Mouse (Mus musculus): ENCODE measurements at regions not wholly inside any gene's neighbourhood (a gene's known extent, or its start where the extent isn't known, plus 50 kb on each side); places are given as distances from the start of the nearest gene placed in this dataset.

DNA sequence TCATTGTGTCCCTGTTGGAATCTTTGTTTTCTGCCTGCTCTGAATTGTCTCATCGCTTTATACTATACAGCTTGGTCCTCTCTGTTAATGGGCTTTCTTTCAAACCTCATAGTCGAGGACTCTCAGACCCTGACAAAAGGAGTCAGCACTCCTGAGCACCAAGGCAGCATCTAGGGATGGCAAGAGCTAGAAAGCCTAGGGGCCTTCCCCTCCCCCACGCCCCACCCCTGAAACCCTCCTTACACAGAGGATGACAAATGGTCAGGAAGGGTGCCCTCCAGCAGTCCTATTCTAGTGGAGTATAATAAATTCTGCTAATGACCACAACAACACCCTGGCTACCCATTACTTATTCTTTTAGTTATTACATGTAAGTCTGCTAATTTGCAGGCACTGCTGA is 74.4 kb downstream of the Tbx19 start:
- no peak for DNase-seq (ENCODE audit: extremely low read depth, low read depth, low spot score)

DNA sequence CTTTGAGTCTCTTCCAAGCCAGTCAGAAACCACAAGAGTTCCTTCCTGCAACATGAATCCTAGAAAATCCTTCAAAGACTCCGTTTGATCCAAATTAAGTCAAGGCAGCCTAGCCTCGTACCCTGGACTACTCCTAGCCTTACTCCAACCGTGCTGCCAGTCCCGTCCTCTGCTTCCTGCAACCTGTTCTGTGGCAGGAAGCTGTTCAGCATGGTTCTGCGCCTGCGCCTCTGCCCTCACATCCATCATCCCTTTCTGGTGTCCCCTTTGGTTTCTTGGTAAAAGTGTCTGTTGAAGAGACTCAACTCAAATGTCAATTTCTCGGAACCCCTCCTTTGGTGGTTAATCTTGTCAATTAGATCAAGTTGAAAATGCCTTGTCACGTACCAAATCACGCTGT is 75.8 kb downstream of the Tbx19 start:
- DNase-seq (ENCODE audit: extremely low read depth, low read depth, low spot score) = no peak

DNA sequence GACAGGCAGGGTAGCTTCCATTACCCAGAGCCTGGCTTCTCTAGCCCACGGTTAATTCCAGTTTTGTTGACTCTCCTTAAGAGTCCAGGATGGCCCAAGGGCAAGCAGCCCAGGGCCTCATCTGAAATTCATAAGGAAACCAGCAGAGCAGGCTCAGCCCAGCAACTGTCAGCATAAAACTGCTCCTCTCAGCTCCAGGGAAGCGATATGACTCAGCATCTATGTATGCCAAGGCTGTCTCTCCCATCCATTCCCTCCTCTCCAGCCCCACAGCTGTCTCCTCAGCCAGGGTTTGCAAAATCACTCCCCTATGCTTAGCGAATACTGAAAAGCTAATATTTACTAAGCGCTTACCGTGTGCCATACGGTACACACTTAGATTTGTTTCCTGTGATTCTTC is 76.4 kb downstream of the Tbx19 start:
- DNase-seq (ENCODE audit: extremely low read depth, low read depth, low spot score) = no peak

DNA sequence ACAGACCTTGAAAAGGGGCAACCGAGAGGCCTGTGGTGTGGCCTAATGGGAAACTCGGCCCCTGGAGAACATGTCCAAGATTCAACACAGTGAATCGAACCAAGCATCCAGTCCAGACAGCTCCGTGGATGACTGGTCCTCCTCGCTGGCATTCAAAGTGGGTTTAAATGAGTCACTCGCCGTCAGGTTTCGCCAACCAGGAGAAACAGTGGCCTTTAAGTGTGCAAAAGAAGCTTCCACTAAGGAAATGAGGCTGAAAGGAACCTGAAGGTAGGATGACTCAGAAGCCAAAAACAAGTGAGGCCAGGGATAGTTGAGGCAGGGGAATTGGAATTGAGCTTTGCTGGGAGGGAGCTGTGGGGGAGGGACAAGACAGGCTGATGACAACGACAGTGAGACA is 80.2 kb downstream of the Tbx19 start:
- DNase-seq (ENCODE audit: extremely low read depth, low read depth, low spot score) = no peak

DNA sequence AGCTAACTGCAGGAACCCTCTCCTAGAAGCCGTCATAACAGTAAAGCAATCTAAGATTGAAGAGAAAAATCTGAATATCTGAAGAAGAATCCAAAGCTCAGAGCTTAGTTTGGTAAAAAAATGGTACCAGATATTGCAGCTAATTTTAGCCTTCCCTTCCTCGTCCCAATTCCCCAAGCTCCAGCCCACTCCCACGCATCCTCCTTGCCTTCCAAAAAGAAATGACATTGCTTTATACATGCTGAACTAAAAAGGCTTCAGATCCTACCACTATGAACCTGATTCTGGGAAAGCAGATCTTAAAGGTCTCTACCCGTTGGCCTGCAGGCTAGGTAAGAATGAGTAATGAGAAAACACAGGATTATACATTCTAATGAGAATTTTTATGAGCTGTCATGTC is 83.3 kb downstream of the Tbx19 start:
- DNase-seq (ENCODE audit: extremely low read depth, low read depth, low spot score) = no peak

DNA sequence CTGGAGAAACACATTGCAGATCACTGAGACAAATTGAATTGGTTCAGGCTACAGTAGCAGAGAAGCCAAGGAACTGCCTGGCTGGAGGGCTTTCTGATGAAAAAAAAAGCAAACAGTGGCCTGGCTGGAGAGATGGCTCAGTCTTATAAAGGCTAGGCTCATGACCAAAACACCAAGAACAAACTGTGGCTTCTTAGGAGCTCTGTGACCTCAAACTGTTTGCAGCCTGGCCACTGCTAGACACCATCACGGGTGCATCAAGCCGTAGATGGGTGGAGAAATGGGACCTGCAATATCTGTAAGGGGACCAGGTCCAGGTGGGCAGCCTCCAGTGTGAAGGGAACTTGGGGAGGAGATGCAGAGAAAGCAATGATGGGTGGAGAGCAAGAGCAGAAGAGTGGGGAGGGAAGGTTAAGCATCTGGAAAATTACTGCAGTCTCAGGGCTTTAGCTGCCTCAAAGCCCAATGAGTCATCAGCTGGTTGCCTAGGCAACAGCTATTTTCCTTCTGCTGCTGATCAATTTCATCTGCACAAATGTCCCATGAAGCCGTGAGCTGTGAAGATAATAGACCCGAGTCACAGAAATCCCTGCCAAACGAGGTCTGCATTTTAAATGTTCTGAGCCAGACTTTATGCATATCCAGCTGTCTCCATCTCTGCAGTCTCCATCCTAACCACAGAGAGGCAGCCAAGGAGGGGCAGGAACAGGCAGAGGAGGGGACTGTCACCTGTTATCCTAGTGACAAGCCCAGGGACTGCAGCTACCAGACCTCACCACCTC is 85.1 kb downstream of the Tbx19 start:
- no peak for DNase-seq (ENCODE audit: extremely low read depth, low read depth, low spot score)

DNA sequence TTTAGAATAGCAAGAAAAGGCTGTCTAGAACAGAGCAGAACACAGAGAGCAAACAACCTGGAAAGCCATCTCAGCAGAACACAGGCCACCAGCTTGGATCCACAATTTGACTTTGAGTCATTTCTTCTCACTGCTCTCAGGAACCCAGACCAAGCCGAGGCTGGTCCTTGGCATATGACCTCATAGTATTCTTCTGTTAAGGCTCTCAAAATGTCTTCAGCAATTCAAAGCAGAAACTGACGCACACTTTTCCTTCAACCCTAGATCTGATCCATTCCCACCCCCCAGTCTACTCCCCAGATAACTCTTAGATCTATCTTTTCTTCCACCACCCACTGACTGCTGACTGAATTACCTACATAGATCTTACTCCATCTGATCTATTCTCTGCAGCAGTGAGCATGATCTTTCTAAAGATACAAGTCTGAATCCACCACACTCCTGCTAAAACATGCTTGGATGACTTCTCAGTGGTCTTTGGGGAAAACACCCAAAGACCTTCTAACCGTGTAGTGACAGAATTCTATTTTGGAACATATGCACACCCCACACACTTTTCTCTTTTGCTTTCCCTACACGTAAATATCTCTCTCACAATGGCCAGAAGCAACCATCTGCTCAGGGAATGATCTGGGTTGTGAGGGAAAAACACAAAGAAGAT is 88.6 kb downstream of the Tbx19 start:
- no peak for DNase-seq (ENCODE audit: extremely low read depth, low read depth, low spot score)

DNA sequence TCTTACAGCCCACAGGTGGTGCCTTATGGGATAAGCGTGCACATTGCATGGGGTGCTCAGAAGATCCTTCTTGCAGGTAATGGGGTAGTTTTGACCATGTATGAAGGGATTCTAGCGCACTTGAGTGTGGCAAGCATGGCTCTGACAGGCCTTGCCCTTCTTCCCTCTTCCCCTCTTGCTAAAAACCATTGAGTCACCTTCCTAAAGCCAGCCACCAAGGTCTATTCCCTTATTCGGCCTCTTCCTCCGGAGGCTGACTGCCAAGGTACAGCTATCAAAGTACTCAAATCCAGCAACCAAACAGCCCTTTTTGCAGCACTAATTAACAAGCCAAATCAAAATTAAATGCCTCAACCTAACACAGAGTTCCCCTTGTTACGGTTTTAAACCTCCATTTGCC is 95.6 kb downstream of the Tbx19 start:
- DNase-seq (ENCODE audit: extremely low read depth, low read depth, low spot score) = no peak

DNA sequence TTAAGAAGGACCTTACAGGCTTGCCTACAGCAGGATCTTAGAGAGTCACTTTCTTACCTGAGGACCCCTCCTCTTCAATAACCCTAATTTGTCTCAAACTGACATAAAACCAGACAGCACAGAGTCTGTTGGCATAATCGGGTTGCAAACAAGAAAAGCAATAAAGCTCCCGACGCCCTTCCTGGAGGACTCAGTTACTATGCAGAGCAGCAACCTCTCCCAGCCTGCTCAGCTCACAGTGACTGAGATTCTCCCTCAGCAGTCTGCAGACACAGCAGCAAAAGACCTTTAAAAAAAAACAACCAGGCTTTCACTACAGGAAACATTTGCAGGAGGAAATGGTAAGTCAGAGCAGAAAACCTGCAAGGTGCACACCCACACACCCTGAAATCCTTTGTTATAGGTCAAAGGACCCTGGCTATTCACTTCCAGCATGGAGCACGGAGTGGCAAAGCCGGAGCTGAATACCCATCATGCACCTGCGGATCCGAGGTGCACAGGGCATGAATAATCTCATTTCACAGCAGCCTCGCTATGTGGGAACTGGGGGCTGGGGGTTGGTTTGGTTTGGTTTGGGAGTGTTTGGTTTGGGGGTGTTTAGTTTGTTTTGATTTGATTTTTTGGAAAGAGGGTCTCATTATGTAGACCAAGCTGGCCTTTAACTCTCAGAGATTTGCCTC is 97.6 kb downstream of the Tbx19 start:
- DNase-seq (ENCODE audit: extremely low read depth, low read depth, low spot score) = no peak

DNA sequence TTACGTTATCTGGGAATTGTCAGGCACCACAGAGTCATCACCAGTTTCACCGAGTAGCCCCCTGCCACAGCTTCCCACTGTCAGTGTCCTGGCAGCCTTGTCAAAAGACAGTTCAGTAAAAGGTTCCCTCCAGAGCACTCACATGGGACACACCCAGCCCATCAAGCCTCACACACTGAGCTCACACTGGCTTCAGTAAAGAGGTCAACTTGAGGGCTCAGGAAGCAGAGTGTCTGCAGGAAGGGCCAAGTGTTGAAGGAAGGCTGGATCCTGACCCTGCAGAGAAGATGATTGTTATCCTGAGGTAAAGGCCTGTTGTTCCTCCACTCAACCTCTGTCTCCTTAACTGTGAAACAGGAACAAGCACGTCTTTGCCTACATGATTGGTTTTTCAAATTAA is 99.2 kb downstream of the Tbx19 start:
- no peak for DNase-seq (ENCODE audit: extremely low read depth, low read depth, low spot score)

DNA sequence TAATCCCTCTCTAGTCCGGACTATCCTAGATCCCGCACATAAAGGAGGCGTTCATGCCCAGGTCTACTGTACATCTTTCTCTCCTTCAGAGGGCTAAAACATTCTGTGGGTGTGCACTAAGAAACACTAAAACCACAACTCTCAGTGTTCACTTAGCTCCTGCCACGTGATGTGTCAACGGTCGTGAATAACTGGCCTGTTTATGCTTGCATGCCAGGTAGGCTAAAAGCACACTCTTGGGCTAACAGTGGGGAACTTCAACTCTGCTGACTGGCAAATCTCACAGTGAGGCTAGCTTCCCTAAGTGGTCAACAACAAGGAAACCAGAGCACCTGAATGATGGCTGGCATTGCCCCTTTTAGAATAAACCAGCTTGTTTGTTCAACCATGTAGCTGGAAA is 106.3 kb downstream of the Tbx19 start:
- no peak for DNase-seq (ENCODE audit: extremely low read depth, low read depth, low spot score)

DNA sequence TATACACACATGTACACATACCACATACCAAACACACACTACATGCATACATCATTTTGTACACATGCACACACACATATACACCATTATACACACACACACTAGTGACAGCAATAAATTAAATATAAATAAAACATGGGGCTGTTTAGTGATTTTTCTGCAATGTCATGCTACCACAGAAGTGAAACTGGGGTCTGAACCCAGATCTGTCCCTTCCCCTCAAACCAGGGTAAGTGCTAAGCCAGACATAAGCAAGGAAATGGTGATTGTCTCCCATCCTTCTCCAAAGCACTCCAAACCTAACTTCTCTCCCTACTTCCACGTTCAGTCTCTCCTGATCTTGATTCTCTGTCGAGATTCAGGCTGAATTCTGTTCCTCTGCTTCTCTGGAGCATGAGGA is 109.3 kb downstream of the Tbx19 start:
- no peak for DNase-seq (ENCODE audit: extremely low read depth, low read depth, low spot score)

DNA sequence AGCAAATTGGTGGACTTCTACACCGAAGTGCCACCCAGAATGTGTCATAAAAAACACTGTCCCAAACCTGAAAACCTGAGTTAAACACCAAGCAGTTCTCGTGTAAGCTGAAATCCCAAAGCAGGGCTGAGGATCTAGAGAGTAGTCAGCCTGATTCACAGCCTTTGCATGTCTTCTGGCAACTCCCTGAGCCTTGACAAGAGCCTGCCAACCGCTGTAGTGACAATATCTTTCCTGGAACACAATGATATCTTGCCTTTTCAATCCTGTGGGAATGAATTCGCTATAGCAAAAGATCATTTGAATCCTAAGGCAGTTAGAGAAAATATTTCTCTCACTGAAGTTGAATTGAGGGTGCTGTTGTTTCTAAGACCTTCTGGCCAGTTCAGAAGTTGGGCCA is 110.4 kb downstream of the Tbx19 start:
- DNase-seq (ENCODE audit: extremely low read depth, low read depth, low spot score) = no peak

DNA sequence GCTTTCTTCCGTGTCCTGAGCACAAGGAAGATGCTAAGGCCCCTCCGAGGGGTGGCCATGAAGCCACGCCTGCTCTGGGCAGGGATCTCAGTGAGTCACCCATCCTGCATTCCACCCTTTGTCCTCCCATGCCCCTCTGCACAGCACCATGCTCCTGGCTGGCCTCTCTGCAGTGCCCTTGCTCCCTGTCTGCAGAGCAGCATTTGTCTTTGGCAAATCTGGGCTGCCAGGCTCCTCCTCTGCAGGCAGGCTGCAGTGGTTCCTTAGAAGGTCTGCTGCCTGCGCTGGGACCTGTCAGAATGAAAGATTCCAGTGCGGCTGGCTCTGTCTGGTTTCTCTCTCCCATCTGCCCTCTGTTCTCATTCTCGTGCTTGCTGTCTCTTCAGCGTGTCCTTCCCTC is 111.3 kb upstream of the Xcl1 start:
- no peak for DNase-seq (ENCODE audit: extremely low read depth, low read depth, low spot score)

DNA sequence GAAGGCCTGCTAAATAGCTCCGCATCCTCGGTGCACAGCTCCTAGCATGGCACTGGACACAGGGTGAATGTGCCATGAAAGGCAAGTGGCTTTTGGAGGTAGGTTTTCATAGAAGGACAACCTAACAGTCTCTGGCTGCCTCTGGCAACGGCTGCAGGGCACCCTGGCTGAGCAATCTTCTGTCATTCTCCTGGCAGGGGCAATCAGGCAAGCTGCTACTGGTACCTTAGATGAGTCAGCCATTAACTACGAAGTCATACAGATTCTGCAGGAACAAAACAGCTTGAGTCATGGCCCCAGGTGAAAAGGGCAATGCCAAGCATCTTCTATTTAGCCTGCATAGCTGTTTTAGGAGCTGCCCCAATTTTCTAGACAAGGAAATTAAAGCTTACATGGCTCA is 110.7 kb upstream of the Xcl1 start:
- DNase-seq (ENCODE audit: extremely low read depth, low read depth, low spot score) = peak; percentile 40

DNA sequence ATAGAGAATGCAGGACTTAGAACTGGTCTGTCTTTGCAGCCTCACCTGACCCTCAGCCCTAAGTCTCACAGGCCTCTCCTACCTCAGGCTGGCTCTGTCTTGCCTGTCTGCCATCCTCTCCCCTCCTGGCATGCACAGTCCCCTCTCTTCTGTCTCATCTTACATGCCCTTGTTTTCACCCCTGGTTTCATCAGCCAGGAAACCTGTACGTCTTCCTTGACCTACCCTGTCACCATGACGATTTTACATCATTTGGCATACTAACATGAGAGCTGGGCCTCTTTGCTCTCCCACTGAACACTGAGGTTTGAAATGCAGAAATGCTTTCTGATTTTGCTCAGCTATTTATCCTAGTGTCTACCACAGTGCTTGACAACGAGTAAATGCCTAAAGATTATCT is 108.0 kb upstream of the Xcl1 start:
- DNase-seq (ENCODE audit: extremely low read depth, low read depth, low spot score) = no peak

DNA sequence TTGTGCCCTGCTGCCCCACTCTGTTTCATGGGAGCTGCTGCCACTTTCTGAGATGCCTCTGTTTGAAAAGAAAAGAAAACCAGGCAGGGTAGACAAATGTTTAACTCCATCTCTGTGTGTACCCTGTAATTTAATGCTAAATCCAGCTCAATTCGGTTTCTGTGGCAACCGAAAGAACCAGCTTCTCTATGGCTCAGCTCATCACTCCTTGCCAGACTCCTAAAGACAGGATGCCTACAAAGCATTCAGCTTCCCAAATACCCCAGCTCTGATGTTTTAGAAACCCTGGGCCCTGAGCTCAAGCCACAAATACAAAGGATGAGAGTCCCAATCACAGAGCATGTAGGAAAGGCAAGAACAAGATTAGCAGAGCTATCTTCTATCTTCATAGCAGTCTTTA is 106.8 kb upstream of the Xcl1 start:
- DNase-seq (ENCODE audit: extremely low read depth, low read depth, low spot score) = no peak

DNA sequence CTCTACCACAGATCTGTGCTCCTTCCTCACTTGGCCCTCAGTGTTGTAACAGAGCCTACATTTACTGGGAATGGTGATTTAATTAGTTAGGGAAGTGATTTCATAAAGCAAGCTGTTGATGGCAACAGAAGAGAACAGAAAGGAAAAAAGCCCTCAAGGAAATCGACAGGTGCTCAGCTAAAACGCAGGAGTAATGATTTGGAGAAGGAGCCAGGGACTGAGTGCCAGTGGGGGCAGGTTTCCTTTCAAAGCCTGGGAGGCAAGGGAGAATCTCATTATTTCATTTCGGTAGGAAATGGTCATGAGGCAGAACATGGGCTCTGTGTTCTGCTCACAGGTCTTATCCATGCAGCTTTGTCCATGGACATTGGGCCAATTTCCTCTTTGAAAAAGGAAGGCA is 101.3 kb upstream of the Xcl1 start:
- DNase-seq (ENCODE audit: extremely low read depth, low read depth, low spot score) = no peak

DNA sequence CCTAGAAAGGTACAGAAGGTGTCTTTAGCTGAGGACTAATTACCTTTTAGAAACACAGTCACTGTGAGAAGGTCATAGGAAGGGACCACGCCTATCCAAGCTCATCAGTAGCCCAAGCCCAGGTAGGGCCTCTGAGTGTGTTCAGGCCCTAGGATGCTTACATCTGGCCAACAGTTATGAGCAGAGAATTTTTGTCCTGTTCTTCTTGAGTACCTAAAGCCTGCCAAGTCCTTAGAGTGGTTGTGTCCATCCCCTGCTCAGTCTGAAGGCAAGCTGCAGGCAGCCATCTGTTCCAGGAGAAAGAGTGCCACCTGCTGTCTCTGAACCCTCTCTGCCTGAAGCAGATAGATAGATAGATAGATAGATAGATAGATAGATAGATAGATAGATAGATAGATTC is 100.3 kb upstream of the Xcl1 start:
- DNase-seq (ENCODE audit: extremely low read depth, low read depth, low spot score) = no peak

DNA sequence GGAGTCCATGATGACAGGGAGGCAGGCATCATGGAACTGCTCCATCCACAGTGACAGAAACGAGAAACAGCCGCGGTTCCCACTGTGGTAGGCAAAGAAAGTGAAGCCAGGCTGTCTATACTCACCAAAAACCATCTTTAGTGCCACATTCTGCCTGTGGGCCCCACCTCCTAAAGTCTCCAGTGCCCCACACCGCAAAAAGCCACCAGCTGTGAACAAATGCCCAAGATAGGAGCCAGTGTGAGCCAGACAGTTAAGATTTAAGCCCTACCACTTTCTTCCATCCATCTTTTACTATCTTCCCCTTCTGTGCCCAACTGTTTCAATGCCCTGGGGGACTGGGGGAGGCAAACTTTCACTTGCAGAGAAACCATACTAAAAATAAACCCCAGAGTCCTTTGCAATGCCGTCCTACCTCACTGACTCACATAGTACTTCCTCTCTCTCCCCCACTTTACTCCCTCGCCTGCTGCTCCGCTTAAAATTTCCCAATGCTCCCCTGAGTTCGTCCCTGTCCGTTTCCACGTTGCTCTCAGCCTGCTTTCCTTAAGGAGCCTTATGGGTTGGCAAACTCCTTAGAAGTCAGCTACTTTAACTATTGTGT is 85.7 kb upstream of the Xcl1 start:
- DNase-seq (ENCODE audit: extremely low read depth, low read depth, low spot score) = no peak

DNA sequence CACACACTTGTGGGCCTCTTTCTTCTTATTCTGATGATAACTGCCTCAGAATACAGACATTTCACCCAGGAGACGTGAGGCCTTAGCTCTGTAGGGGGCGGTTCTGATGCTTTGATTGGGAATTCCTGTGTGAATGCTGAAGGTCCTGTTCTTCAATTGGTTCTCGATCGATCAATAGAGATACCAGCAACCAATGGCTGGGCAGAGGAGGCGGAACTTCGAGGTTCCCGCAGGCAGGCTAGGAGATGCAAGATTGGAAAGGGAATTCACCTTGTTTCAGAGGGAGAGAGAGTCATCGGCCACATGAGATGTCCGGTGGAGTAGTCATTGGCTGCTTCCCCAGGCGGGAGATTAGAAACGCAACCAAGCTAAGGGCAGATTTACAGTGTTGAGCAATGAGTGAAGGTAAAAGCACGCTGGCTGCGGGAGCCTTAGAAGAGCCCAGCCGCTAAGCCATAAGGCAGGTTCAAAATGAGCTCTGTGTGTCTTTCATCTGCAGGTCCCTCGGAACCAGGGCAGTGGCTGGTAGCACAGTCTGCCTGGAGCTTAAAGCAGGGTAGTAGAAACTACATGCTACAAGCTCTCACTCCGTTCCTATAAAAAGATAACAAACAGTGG is 83.5 kb upstream of the Xcl1 start:
- DNase-seq (ENCODE audit: extremely low read depth, low read depth, low spot score) = no peak

DNA sequence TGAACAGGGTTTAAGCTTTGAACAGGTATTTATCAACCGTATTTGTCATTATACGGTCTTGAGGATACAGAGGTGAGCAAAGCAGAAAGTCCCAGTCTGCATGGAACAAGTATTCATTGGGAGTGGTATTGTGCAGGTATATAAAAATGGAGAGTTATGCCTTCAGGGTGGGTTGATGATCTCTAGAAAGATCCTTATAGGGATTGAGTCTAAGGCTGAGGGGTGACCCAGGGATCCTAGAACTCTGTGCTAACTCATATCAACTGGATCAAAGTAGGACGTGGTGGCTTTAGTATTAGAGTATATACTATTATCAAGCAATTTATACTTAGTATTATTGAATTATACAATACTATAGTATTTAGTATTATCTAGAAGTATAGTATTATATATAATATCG is 82.9 kb upstream of the Xcl1 start:
- no peak for DNase-seq (ENCODE audit: extremely low read depth, low read depth, low spot score)
